Mouse (Mus musculus): ENCODE results near the gene Tmem232. TPM values are rescaled to one million over a fixed set of nuclear protein-coding genes. Genes with fewer than 3 reads are reported as not detected.

The Tmem232 gene
- not detected in 2 replicates for polyA plus RNA-seq (2015; fragmentation: Nextera tagmentation; extraction: Ambion mirVana)

DNA sequence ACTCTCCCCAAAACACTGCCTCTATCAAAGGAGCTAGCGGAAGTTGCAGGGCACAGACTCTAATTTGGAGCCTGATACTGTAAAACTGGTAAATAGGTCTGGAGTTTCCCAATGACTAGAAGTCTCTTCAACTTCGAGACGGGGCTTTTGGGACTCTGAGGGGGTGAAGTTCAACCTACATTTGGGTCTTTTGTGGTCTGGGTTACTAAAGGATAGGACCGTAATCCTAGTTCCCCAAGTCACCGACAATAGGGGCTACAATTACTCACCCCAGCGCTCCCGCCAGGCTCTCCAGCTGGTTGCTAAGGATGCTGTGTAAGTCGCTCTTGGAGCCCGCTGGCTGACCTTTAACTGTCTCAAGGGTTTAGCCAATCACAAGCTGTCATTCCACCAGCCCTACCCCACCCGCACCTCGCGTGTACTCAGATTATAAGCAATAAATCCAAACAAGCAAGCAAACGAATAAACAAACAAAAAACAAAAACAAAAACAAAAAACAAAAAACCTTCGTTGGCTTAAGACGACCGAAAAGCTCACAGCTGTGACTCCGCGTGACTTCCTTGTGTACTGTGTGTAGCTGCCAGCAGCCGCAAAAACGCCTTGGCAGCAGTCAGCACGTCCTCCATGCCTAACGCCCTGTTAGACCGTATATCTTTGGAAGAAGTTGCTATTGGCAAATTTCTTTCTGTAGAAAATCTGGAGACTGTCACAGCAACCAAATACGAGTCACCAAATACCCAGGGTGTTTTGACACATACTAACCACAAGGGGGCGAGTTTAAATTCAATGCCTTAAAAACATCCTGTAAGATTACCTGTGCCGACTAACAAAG, at the start of gene Tmem232:
Gene Tmem232, minus strand, starts transcription at position 342 of the 832 bp plus-strand sequence.

Other genes starting within 250 kb of the Tmem232 start
- gene Vapa, start 72.8 kb upstream of the Tmem232 start, polyA plus RNA-seq (2015; fragmentation: Nextera tagmentation; extraction: Ambion mirVana) = 94.2 and 103 TPM in 2 replicates
- gene Txndc2, start 101.4 kb upstream of the Tmem232 start, polyA plus RNA-seq (2015; fragmentation: Nextera tagmentation; extraction: Ambion mirVana) = not detected in 2 replicates
- gene Rab31, start 232.0 kb upstream of the Tmem232 start, polyA plus RNA-seq (2015; fragmentation: Nextera tagmentation; extraction: Ambion mirVana) = 15.3 and 20.9 TPM in 2 replicates
- 13.1 and 13.9 TPM in 2 replicates for gene Ppp4r1, start 241.8 kb upstream of the Tmem232 start, polyA plus RNA-seq (2015; fragmentation: Nextera tagmentation; extraction: Ambion mirVana)